Mouse (Mus musculus): ENCODE results near the gene Tgtp1.
"Not testable (repeated sequence)": the region's sequence is repeated elsewhere in the genome, so short reads cannot be mapped to it uniquely, and the experiment has no call there.

The Tgtp1 gene

GRCm38 (mm10) chr11:48994018-48994417, at the start of gene Tgtp1:
Gene Tgtp1, minus strand, starts transcription at chr11:48994172.
- DNase-seq (ENCODE audit: low spot score in 2 of 2): not testable (repeated sequence)

GRCm38 (mm10) chr11:49012074-49012473, 18.1 kb upstream of the Tgtp1 start:
- not testable (repeated sequence) for DNase-seq (ENCODE audit: low spot score in 2 of 2)

GRCm38 (mm10) chr11:49006785-49007184, 12.8 kb upstream of the Tgtp1 start:
- not testable (repeated sequence) for DNase-seq (ENCODE audit: low spot score in 2 of 2)

- DNase-seq (ENCODE audit: low spot score in 2 of 2): not testable (repeated sequence)
These were observed 12.3 kb upstream of the Tgtp1 start for GRCm38 (mm10) chr11:49006317-49006716.

- not testable (repeated sequence) for DNase-seq (ENCODE audit: low spot score in 2 of 2)
These were observed 6.4 kb upstream of the Tgtp1 start for GRCm38 (mm10) chr11:49000411-49000810.

GRCm38 (mm10) chr11:48993296-48993695, 676 bp downstream of the Tgtp1 start:
- not testable (repeated sequence) for DNase-seq (ENCODE audit: low spot score in 2 of 2)

GRCm38 (mm10) chr11:48991740-48992520, 2.0 kb downstream of the Tgtp1 start, which contains the start of gene Gm12185:
Gene Gm12185, minus strand, starts transcription at chr11:48992226.
- not testable (repeated sequence) for DNase-seq (ENCODE audit: low spot score in 2 of 2)

- DNase-seq (ENCODE audit: low spot score in 2 of 2): not testable (repeated sequence)
These were observed 4.0 kb downstream of the Tgtp1 start for GRCm38 (mm10) chr11:48989981-48990380.

- not testable (repeated sequence) for DNase-seq (ENCODE audit: low spot score in 2 of 2)
These were observed 5.8 kb downstream of the Tgtp1 start for GRCm38 (mm10) chr11:48988219-48988618.

- DNase-seq (ENCODE audit: low spot score in 2 of 2): not testable (repeated sequence)
These were observed 11.1 kb downstream of the Tgtp1 start for GRCm38 (mm10) chr11:48982848-48983247.

- DNase-seq (ENCODE audit: low spot score in 2 of 2): not testable (repeated sequence)
These were observed 13.9 kb downstream of the Tgtp1 start for GRCm38 (mm10) chr11:48980052-48980451.

- not testable (repeated sequence) for DNase-seq (ENCODE audit: low spot score in 2 of 2)
These were observed 14.7 kb downstream of the Tgtp1 start, which contains the start of gene 9930111J21Rik1 for GRCm38 (mm10) chr11:48979251-48979650. Gene 9930111J21Rik1, minus strand, starts transcription at chr11:48979398.

- DNase-seq (ENCODE audit: low spot score in 2 of 2): not testable (repeated sequence)
These were observed 15.6 kb downstream of the Tgtp1 start, which contains the start of gene Olfr56 for GRCm38 (mm10) chr11:48978240-48978939. Gene Olfr56, plus strand, starts transcription at chr11:48978889.

GRCm38 (mm10) chr11:48974686-48975085, 19.3 kb downstream of the Tgtp1 start:
- not testable (repeated sequence) for DNase-seq (ENCODE audit: low spot score in 2 of 2)

GRCm38 (mm10) chr11:48946090-48946489, 47.9 kb downstream of the Tgtp1 start, which contains the start of gene Psme2b:
Gene Psme2b, minus strand, starts transcription at chr11:48946190.
- DNase-seq (ENCODE audit: low spot score in 2 of 2): not testable (repeated sequence)

- DNase-seq (ENCODE audit: low spot score in 2 of 2): not testable (repeated sequence)
These were observed 54.7 kb downstream of the Tgtp1 start for GRCm38 (mm10) chr11:48939286-48939685.

Measured in spleen, postnatal 14 days (tissue).